Mouse (Mus musculus): Measurements from ENCODE around the gene Unk. TPM values are rescaled to one million over a fixed set of nuclear protein-coding genes. Genes with fewer than 3 reads are reported as not detected.
A peak's percentile ranks its signal among the peaks of the same experiment; 100 is the strongest.

Unk gene
- total RNA-seq, 2 experiments from 2014 or later, result 22.7 to 24.6 TPM

DNA sequence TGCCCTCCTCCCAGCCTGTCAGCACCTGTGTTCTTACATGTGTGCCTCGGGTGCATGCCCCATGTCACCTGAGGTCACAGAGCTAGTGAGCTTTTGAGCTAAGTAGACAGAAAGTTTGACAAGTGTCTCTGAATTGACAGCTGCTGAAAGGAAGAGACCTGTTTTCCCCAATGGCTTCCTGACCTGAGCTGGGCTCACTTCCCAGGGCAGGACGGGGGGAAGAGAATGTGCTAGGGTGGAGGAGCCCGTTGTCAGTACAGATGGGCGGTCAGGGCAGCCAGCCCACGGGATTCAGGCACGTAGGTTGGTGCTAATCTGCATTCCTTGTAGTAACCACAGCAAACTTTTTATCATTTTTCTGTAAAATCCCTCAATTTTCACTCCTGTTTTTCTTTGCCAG lies 10.5 kb downstream of the Unk start:
- H3K4me3 ChIP-seq, result no peak overlapping the region
- H3K27ac ChIP-seq, result no peak overlapping the region
- no peak for TF ChIP-seq CTCF (IDR thresholded peaks at IDR 0.05)
- intact Hi-C loops (cut with DNase I), result no loop called here
- no peak for DNase-seq (ENCODE audit: extremely low spot score in 1 of 2, low spot score in 2 of 2)

DNA sequence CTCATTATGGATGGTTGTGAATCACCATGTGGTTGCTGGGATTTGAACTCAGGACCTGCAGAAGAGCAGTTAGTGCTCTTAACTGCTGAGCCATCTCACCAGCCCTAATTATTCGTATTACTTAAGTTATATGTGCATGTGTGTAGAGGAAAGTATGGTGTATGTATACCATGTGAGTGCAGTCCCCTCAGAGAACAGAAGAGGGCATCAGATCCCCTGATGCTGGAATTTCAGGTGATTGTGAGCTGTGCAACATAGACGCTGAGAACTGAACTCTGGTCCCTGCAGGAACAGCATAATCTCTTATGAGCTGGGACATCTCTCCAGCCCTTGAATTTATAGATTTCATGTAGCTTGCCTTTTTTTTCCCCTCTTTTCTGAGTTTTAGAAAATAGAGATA lies 11.7 kb downstream of the Unk start:
- peak; percentile 6; the same call in 1 of the 2 replicates for TF ChIP-seq CTCF (IDR thresholded peaks at IDR 0.05)
- Histone ChIP-seq H3K4me3 (no peak overlapping the region), H3K27ac (no peak overlapping the region)
- intact Hi-C loops (cut with DNase I), result no loop called here
- DNase-seq (ENCODE audit: extremely low spot score in 1 of 2, low spot score in 2 of 2), result no peak

DNA sequence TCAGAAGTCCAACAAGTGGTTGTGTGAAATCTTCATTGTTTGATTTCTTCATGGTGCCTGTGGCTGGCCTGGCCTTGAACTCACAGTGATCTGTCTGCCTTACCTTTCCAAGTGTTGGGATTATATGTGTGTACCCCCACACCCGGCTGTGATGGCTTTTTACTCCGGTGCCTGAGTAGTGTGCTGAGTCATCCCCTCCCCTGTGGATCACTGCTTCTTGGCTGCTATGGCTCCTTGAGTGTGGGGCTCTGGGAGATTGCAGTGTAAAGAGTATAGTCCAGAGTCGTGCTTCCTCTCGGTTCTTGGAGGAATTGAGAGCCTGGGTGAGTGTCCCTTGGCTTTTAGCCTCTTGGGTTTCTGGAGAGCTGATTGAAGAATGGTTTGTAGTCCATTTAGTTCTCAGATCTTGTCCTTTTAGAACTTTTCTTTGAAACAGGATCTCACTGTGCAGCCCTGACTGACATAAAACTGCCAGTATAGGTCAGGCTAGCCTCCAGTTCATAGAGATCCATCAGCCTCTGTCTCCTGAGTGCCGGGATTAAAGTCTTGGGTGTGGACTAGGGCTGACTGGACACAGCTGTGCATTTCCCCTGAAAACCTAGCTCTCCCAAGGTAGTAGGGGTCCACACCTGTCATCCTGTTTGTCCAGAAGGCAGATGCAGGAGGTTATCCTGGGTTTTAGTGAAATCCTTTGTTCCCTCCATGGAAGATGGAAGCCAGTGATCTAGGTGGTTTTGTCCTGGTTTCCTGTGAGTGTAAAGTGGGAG lies 12.4 kb downstream of the Unk start:
- intact Hi-C loops (cut with DNase I), result no loop called here
- DNase-seq (ENCODE audit: extremely low spot score in 1 of 2, low spot score in 2 of 2), result no peak
- H3K27ac ChIP-seq, result no peak overlapping the region
- H3K4me3 ChIP-seq, result no peak overlapping the region
- no peak for TF ChIP-seq CTCF (IDR thresholded peaks at IDR 0.05)

DNA sequence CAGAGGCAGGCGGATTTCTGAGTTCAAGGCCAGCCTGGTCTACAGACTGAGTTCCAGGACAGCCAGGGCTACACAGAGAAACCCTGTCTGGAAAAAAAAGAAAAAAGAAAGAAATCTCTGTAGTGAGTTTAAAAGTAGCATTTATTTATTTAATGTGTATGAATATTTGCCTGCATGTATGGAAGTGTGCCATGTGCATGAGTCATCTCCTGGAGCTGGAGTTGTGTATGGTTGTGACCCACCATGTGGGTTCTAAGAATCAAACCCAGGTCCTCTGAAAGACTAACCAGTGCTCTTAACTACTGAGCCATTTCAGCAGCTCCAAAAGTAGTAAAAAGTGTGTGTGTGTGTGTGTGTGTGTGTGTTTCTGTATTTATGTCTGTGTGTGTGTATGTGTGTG lies 13.2 kb downstream of the Unk start:
- no peak overlapping the region for H3K27ac ChIP-seq
- no peak for TF ChIP-seq CTCF (IDR thresholded peaks at IDR 0.05)
- intact Hi-C loops (cut with DNase I), result no loop called here
- no peak overlapping the region for H3K4me3 ChIP-seq
- no peak for DNase-seq (ENCODE audit: extremely low spot score in 1 of 2, low spot score in 2 of 2)

DNA sequence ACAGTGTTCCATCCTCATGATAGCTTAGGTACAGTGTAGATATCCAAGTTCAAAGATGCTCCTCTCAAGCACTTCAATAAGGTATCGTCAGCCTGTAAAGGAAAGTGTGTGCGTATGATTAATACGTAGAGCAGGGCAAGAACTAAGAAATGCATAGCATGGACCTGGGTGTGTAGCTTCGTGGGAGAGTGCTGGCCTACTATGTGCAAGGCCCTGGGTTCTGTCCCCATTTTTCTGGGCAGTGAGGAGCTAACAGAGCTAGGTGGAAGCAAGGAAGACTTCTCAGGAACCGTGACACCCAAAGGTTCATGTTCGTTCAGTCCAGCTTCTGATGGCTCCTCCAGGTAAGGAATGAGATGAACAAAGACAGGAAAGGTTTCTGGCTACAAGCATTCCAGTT lies 15.1 kb downstream of the Unk start:
- no peak for DNase-seq (ENCODE audit: extremely low spot score in 1 of 2, low spot score in 2 of 2)
- H3K27ac ChIP-seq, result no peak overlapping the region
- no peak overlapping the region for H3K4me3 ChIP-seq
- intact Hi-C loops (cut with DNase I), result no loop called here
- TF ChIP-seq CTCF (IDR thresholded peaks at IDR 0.05), result no peak

DNA sequence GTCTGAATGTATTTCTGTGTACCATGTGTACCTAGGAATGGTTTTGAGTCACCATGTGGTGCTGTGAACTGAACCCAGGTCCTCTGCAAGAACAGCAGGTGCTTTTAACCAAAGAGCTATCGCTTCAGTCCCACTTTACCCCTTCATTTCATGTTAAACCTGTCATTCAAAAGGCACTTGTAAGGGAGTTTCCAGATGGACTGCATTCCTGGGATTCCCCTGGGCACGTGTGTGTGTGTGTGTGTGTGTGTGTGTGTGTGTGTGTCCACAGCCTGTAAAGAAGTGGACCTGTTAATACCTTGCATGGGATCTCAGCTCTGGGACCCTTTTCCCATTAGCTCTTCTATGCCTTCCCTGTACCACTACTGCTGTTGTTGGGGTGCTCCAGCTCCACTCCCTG lies 19.5 kb downstream of the Unk start:
- no peak for TF ChIP-seq CTCF (IDR thresholded peaks at IDR 0.05)
- H3K4me3 ChIP-seq, result no peak overlapping the region
- intact Hi-C loops (cut with DNase I), result no loop called here
- no peak for DNase-seq (ENCODE audit: extremely low spot score in 1 of 2, low spot score in 2 of 2)
- H3K27ac ChIP-seq, result no peak overlapping the region

DNA sequence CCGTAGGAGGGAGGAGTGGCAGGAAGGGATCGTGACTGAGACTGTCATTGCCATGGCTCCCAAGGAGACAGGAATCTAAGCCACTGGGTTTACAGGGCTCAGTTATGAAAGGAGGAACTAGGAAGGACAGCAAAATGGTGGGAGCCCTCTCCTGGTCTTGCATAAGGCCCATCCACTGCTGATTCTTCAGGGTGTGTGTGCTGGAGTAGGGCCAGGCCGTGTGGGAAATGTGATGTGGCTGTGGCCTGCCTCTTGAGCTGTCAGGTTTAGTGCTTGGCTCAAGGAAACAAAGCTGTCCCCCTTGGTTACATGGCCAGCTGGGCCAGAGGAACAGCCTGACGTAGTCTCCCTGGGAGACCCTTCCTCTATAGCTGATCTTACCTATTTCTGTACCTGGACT lies 20.1 kb downstream of the Unk start:
- no peak for DNase-seq (ENCODE audit: extremely low spot score in 1 of 2, low spot score in 2 of 2)
- no peak overlapping the region for H3K27ac ChIP-seq
- intact Hi-C loops (cut with DNase I), result no loop called here
- TF ChIP-seq CTCF (IDR thresholded peaks at IDR 0.05), result no peak
- H3K4me3 ChIP-seq, result no peak overlapping the region

DNA sequence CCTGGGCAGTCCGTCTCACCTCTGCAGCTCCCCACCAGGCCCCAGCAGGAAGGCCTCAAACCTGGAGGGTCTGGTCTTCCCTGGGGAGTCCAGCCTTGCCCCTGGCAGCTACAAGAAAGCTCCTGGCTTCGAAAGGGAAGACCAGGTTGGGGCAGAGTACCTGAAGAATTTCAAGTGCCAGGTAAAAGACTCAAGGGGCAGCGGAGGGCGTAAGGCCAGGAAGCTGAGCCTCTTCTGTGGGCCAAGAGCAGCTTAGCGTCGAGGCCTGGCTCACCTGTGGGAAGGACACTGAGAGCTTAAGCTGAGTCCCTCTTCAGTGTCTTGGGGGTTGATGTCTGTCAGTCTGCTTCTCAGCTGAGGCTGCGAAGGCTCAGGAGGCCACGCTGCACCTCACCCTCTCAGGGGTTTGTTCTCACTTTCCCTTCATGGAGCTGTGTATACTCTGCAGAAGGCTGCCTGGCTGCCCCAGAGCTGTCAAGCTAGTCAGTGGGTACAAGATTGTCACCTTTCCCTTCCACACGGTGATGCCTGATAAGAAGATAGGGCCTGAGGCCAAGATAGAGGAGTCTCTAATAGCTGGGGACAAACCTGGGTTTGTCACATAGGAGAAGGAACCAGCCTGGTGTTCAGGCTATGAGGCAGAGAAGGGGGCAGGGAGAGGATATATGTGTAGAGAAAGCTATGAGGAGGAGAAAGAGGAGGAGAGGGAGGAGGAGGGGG lies 23.5 kb downstream of the Unk start:
- H3K4me3 ChIP-seq, result no peak overlapping the region
- intact Hi-C loops (cut with DNase I), result no loop called here
- H3K27ac ChIP-seq, result no peak overlapping the region
- no peak for TF ChIP-seq CTCF (IDR thresholded peaks at IDR 0.05)
- DNase-seq (ENCODE audit: extremely low spot score in 1 of 2, low spot score in 2 of 2), result no peak

DNA sequence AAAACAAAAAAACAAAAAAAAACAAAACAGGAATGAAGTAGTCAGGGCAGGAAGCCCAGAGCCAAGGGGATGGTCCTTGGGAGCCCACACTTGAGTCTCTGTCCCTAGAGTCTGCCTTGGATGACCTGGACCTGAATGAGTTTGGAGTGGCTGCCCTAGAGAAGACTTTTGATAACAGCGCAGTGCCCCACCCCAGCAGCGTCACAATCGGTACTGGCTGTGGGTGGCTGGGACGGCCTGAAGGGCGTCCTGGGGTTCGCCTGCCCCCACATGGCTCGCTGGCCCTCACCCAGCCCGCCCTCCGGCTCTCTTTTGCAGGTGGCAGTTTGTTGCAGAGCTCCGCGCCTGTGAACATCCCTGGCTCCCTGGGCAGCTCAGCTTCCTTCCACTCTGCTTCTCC lies 25.8 kb downstream of the Unk start:
- intact Hi-C loops (cut with DNase I), result no loop called here
- H3K27ac ChIP-seq, result no peak overlapping the region
- TF ChIP-seq CTCF (IDR thresholded peaks at IDR 0.05), result no peak
- no peak for DNase-seq (ENCODE audit: extremely low spot score in 1 of 2, low spot score in 2 of 2)
- no peak overlapping the region for H3K4me3 ChIP-seq

DNA sequence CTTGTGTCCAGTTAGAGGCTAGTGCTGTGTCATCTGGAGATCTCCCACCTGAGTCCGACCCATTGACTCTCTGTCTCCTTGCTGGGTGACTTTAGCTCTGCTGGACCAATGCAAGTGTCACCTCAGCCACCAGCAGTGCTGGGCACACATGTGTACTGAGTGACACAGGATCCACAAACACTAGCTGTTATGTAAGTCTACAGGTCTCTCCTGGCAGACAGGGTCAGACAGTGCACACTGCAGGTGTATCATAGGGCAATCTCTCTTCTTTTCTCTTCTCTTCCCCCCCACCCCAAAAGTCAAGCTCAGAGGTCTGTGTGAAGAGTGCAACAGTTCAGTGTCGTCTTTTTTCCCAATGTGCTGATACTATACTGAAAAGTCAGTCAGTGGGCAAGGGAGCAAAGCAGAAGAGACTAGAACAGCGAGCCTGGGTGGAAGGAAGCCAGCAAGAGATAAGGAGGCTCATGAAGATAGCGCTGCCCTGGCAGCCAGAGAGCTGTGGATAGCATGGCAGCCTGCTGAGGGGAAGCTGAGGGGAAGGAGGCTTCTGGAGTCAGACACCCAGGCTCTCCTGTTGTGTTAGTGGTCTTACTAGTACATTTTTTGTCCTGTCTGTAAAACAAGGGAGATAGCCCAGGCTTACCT lies 27.2 kb downstream of the Unk start:
- H3K4me3 ChIP-seq, result no peak overlapping the region
- no peak for DNase-seq (ENCODE audit: extremely low spot score in 1 of 2, low spot score in 2 of 2)
- TF ChIP-seq CTCF (IDR thresholded peaks at IDR 0.05), result no peak
- peak overlapping the region; percentile 70 for H3K27ac ChIP-seq
- intact Hi-C loops (cut with DNase I), result no loop called here

DNA sequence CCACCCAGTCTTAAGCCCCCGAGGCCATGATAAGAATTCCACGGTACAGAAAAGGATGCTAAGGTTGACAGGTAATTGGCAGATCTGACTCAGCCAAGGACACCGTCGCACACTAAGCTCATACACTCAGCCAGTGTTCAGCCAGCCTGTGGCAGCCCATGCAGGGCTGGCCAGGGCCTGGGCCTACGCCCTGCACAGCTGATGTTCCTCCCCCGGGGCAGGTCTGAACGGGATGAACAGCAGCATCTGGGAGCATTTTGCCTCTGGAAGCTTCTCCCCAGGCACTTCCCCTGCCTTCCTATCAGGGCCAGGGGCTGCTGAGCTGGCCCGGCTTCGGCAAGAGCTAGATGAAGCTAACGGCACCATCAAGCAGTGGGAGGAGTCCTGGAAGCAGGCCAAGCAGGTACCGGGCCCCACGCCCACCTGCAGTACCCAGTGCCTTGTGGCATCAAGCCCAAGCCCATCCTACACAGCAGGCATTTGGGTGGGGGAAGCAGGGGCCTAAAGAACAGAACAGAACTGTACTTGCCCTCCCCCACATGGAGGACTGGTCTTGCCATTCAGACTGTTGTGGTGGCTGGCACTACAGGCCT lies 28.0 kb downstream of the Unk start:
- Histone ChIP-seq H3K27ac (peak overlapping the region; percentile 70), H3K4me3 (no peak overlapping the region)
- peak; percentile 59 to 68 for DNase-seq (ENCODE audit: extremely low spot score in 1 of 2, low spot score in 2 of 2)
- intact Hi-C loops (cut with DNase I), result loop anchor here (2.0 kb wide), 1 partner anchor 27 kb away; the partner anchor contains the start of gene Unk
- no peak for TF ChIP-seq CTCF (IDR thresholded peaks at IDR 0.05)
